Mouse (Mus musculus) telencephalon, adult 2 months (tissue): ENCODE results near the gene Cd209a.
"Not testable (repeated sequence)": the region's sequence is repeated elsewhere in the genome, so short reads cannot be mapped to it uniquely, and the experiment has no call there.

Experiments
- DNase-seq: peaks from one replicate; pipeline ENCODE4 v3.0.0-alpha.2; 2011; ENCODE audit warnings: low read depth, low spot score

Cd209a gene

DNA sequence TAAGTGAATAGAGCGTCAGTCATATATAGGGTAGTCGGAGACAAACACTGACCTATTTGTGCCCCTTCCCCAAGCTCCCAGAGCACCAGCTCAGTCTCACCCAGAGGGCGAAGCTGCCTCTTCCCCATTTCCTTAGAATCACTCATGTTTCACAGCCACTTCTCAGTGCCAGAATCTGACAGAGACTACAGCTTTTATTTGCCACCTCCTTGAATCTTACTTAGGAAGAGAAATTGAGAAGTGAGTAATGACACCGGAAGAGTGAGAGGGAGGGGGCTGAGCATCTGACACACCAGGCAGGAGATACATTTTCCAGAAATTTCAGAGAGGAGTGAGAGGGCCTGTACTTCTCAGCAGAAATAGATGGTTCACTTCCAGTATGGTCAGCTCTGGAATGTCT, at the start of gene Cd209a:
Gene Cd209a, minus strand, starts transcription at position 224 of the 400 bp plus-strand sequence.
- DNase-seq = peak; percentile 2

DNA sequence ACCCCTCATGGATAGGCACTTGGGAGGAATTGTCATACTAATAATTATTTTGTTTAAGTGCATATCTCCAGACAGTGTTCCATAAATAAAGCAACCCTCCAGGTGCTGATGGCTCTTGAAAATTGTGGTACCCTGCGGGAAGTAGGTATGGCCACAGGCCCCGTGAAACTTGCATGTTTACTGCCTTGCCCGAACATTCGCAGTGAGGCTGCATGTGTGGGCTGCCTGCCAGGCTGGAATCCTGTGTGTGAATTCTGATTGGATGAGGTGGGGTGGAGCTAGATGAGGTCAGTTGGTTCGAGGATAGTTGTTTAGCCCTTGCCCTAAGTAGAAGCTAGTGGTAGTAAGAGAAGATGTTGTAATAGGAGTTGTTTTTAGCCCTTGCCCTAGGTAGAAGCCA, 19.9 kb upstream of the Cd209a start:
- DNase-seq = not testable (repeated sequence)

DNA sequence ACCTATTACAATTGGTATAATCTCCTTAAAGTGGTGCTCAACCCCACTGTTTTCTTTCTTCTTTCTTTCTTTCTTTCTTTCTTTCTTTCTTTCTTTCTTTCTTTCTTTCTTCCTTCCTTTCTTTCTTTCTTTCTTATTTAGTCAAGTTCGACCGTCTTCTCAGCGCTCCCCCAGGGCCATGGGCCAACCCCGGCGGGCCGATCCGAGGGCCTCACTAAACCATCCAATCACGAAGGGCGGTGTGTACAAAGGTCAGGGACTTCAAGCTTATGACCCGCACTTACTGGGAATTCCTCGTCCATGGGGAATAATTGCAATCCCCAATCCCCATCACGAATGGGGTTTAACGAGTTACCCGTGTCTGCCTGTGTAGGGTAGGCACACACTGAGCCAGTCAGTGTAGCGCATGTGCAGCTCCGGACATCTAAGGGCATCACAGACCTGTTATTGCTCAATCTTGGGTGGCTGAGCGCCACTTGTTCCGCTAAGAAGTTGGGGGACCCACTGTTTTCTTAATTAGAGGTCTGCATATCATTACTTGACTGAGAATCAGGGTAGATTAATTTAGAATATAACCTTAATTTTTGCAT, 5.6 kb upstream of the Cd209a start:
- peak; percentile 85 for DNase-seq

DNA sequence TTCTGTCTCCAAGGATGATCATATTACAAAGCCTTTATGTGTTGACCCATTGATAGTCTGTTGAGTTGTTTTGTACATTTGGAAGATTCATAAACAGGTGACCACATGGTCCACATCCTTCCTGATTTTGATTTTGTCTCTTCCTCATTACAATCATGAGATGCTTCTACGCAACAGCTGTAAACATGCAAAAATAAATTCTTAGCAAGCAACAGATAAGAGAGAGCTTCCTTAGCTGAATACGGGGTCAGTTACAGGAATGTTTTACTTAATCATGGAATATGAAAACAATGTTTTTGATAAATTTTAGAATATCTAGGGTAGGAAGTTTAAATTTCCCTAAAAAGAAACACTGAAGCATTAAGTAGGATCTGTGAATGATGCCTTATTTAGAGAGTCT, 11.8 kb downstream of the Cd209a start:
- no peak for DNase-seq

DNA sequence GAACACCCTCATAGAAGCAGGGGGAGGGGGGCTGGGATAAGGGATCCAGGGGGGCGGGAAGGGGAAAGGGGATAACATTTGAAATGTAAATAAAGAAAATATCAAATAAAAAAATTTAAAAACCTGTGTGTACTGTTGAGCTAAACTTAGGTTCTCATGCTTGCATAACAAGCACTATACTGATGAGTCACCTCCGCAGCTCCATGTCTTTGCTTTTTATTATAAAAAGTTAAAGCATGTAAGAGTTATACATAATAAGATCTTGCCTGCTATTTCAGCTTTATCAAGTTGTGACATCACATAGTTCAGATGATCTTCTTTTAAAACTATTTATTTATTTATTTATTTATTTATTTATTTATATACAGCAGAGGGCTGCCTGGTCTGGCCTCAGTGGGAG, 13.2 kb downstream of the Cd209a start:
- no peak for DNase-seq

DNA sequence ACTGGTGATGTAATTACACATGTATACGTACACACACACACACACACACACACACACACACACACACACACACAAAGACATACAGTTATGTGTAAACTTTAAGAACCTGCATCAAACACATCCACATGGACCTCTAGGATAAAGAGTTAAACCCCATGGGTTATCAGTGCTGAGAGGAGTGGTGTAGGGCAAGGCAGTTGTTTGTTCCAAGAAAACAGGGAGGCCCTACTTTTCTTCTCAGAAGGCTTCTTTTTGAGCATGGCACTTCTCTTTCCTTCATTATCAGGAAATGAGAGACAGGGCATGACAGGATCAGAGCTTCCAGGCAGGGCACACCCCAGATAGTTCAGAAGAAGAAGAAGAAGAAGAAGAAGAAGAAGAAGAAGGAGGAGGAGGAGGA, 14.7 kb downstream of the Cd209a start:
- no peak for DNase-seq

DNA sequence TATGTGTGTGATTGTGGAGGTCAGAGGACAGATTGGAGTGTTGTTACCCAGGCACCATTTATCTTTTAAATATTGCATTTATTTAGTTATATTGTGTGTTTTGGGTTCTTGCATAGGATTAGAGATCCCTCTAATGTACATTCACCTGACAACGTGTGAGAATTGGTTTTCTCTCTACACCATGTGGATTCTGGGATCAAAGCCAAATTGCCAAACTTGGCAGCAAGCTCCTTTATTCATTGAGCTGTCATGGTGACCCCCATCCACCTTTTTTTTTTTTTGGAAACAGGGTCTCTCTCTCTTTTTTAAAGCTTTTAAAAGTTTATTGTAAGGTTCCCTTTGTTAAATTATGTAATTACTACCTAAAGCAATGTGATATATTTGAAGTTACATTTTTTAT, 27.7 kb downstream of the Cd209a start:
- no peak for DNase-seq

DNA sequence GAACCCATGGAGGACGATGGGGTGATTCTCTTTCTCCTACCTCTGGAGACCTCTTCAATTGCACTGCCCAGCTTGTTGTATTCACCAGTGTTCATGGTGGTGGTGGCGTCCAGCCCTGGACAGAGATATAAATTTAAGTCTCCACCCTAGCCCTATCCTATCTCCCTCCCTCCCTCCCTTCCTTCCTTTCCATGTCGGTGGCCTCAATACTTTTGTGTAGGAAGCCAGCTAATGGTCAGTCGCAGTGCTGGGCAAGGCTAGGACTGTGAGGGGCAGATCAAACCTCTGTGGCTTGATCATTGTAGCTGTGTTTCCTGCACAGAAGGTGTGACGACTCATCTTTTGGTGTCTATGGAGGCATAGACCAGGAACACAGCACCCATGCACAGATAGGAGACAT, 28.2 kb downstream of the Cd209a start, which contains the start of gene Clec4g:
Gene Clec4g, minus strand, starts transcription at position 101 of the 400 bp plus-strand sequence.
- DNase-seq = no peak

DNA sequence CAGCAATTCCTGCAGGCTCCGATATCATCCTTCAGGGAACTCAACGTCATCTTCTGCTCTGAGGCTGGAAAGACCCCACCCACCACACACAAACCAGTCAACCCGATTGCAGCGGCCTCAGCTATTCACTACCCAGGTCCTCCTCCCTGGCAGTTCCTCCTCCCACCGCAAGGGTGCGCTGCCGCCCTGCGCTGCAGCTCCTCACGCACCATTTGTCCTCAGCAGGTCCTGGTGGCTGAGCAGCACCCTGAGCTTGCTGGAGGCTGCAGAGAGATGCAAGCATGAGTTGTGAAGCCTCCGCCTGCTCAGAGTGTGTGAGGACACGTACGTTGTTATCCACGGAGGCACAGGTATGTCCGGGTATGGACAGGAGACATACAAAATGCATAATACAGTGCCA, 30.2 kb downstream of the Cd209a start:
- DNase-seq = no peak

DNA sequence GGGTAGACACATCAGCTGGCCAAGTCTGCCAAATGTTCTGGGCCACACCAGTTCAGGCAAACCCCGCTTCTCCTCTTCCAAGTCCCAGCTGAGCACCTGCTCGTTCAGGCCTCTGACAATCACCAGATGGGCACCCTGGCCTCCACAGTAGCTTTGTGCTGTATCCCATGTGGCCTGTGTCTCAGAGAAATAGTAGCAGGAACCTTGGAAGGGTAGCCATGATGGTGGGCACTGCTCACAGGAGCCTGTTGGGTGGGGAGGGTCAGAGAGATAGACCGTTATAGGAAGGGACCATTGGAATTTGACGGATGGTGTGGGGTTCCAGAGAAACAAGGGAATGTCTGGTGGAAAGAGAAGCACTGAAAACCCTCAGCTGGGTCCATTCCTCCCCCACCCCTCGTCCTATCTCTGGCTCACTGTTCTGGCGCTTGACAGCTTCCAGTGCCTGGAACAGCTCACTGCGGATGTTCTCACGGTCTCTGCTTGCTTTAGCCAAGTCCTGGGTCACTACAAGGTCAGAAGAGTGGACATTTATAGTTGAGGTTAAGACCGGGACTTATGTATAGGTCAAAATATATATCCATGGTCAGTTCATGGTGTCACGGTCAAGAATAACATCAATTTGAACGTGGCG, 31.3 kb downstream of the Cd209a start:
- no peak for DNase-seq

DNA sequence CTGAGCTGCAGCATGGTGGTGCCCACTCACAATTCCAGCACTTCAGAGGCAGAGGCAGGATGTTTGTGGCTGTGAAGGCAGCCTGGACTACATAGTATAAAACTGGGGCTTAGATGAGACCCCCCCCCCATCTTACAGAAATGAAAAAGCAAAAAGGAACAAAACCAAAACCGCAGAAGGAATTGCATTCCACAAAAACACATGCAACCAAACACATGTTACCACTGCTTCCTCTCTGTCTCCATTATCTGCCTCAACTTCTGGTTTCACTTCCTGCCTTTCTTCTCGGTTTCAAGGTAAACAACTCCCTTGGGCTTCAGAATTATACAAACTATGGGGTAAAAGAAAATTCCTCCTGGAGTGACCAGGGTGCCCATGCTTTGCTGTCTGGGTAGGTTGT, 37.1 kb downstream of the Cd209a start:
- DNase-seq = no peak

DNA sequence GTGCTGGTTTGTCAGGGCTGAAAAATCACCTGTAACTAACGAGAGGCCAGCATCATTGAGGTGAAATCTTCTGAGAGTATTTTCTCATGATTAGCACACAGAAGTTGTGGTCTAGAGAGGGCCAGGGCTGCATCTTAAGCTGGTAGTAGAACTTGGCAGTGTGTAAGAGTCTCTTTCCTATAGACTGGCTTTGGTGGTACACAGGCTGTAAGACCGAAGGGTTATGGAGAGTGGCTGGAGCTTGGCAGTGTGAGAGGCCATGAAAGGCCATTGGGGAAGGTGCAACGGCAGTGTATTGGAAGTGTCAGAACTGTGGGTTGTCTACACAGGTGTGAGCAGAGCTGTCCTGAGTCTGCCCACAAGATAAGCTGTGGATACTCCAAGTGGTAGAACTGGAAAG, 38.5 kb downstream of the Cd209a start:
- DNase-seq = no peak

DNA sequence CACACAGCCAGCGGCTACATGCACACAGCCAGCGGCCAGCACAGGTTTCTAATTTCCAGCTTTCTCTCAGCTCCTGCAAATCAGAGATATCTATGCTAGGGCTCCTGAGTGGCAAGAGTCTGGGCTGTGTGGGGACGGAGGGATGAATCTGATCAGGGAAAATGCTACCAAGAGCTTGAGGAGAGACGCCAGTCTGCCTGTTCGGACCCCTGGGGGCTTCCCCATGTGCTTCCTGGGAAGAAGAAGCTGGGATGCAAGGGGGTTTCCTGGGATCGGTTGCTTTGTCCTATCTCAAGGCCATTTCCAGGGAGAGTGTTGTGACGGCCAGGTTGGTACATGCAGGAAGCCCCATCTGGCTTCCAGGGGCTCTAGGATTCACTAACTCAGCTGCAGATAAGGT, 41.2 kb downstream of the Cd209a start:
- no peak for DNase-seq

DNA sequence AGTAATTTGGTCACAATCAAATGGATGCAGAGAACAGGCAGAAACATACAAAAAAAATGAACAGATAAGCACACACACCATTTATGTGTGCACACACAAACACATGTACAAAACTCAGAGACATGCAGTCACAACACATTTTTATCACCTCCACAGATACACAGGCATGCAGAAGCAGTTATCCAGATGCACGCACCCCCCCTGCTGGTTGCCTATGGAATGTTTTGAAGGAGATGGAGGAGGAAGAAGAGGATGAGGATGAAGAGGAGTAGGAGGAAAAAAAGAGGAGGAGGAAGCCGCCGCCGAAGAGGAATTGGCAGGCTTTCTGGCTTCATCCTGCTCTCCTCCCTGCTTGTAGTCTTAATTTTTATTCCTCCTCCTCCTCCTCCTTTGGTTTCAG, 43.1 kb downstream of the Cd209a start:
- DNase-seq = no peak

DNA sequence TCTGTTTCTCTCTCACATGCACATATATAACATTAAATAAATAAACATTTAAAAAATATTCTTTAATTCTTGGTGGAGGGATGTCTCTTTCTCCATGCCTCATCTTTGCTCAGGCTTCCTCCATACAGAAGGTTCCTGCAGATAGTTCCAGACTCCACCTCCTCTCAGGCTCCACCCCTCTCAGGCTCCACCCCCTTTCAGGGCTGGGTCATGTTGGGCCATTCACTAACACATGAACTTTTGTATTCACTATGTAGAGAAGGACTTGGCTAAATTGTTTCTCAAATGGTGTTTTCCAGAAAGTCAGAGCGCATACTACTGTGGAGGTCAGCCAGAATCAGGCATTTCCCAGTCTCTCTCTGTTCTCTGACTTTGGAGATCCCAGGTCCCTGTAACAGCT, 47.3 kb downstream of the Cd209a start:
- DNase-seq = no peak

DNA sequence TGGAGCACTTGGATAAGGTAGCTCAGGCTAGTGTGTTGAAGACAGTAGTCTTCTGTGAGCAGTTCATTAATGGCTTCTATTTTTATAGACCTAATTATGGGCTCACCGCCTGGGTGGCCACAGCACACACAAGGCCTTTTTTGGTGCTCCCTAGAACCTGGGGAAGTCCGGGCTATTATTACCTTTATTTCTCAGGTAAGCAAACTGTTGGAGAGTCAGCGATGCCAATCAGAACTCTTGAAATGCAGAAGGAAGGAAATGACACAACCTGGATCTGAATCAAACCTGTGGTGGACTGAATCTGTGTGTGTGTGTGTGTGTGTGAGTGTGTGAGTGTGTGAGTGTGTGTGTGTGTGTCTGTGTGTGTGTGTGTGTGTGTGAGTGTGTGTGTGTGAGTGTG, 54.7 kb downstream of the Cd209a start, which contains the start of gene Fcer2a:
Gene Fcer2a, minus strand, starts transcription at position 55 of the 400 bp plus-strand sequence.
- no peak for DNase-seq
